Mouse (Mus musculus) liver, embryonic 11.5 days (tissue): ENCODE measurements at regions not wholly inside any gene's neighbourhood (a gene's known extent, or its start where the extent isn't known, plus 50 kb on each side); places are given as distances from the start of the nearest gene placed in this dataset.
A peak's percentile ranks its signal among the peaks of the same experiment; 100 is the strongest.

Experiments used
- ATAC-seq: fragments of 200-750 bp; cut with Nextera tagmentation; replicated peaks from 2 replicates; pipeline ENCODE4 v1.8.0; 2017; ENCODE audit warnings: moderate number of reproducible peaks, mild to moderate bottlenecking, moderate TSS enrichment, moderate library complexity; ENCODE audit not compliant: low FRiP score
- DNase-seq: peaks from one replicate; pipeline ENCODE4 v3.0.0-alpha.2; 2017; ENCODE audit warnings: low spot score
- H3K27ac ChIP-seq: fragments of 300-500 bp; sonication (generic); 2 replicates; pipeline ENCODE4 v1.5.1; 2014; ENCODE audit warnings: mild to moderate bottlenecking, low read depth, low read length, control low read depth
- H3K27me3 ChIP-seq: fragments of 300-500 bp; sonication (generic); replicated peaks from 2 replicates; pipeline ENCODE4 v1.6.1; 2014; ENCODE audit warnings: low read length, mixed read lengths; ENCODE audit not compliant: control insufficient read depth, insufficient read depth
- H3K36me3 ChIP-seq: fragments of 300-500 bp; sonication (generic); 2 replicates; pipeline ENCODE4 v1.6.1; 2014; ENCODE audit warnings: mild to moderate bottlenecking, low read length, moderate library complexity, mixed read lengths; ENCODE audit not compliant: control insufficient read depth, insufficient read depth
- H3K4me1 ChIP-seq: fragments of 300-500 bp; sonication (generic); replicated peaks from 2 replicates; pipeline ENCODE4 v1.6.1; 2014; ENCODE audit warnings: low read length, mixed read lengths; ENCODE audit not compliant: control insufficient read depth, insufficient read depth
- H3K4me2 ChIP-seq: fragments of 300-500 bp; sonication (generic); 2 replicates; pipeline ENCODE4 v1.6.1; 2014; ENCODE audit warnings: mild to moderate bottlenecking, control low read depth, moderate library complexity
- H3K4me3 ChIP-seq: fragments of 300-500 bp; sonication (generic); 2 replicates; pipeline ENCODE4 v1.5.1; 2014; ENCODE audit warnings: low read depth, low read length, control low read depth
- H3K9ac ChIP-seq: fragments of 300-500 bp; sonication (generic); 2 replicates; pipeline ENCODE4 v1.6.1; 2014; ENCODE audit warnings: low read depth, low read length, control low read depth
- H3K9me3 ChIP-seq: fragments of 300-500 bp; sonication (generic); 2 replicates; pipeline ENCODE4 v1.6.1; 2016; ENCODE audit warnings: low read length, inconsistent platforms, mixed read lengths; ENCODE audit not compliant: control insufficient read depth
- WGBS: fragments of 180-500 bp; shearing (Covaris S2); extraction: QIAGEN DNeasy Blood & Tissue Kit; methylation state at CpG from one replicate; pipeline ENCODE4 v1.1.7; 2014; 5-methylcytosine and 5-hydroxymethylcytosine counted together

GRCm38 (mm10) chr7:135882306-135882705, 166.1 kb upstream of the Mki67 start:
- no peaks in the 10 kb centered on the region for H3K27me3 ChIP-seq
- H3K9ac ChIP-seq: no peak overlapping the region
- H3K27ac ChIP-seq: no peak overlapping the region
- no peak overlapping the region for H3K4me3 ChIP-seq
- DNase-seq (no peak), ATAC-seq (no peak)
- H3K4me1 ChIP-seq: no peaks in the 10 kb centered on the region
- no peak overlapping the region for H3K4me2 ChIP-seq
- 81% methylated on average over 4 of the region's 4 CpGs for WGBS
- H3K9me3 ChIP-seq: no peaks in the 10 kb centered on the region
- no peaks in the 10 kb centered on the region for H3K36me3 ChIP-seq

- Histone ChIP-seq H3K4me3 (no peak overlapping the region), H3K4me1 (no peaks in the 10 kb centered on the region), H3K4me2 (0 out of 2 replicates have a peak overlapping the region, but pooled peaks have one; percentile 3), H3K9me3 (no peaks in the 10 kb centered on the region), H3K36me3 (no peaks in the 10 kb centered on the region), H3K27ac (no peak overlapping the region), H3K9ac (no peak overlapping the region), H3K27me3 (no peaks in the 10 kb centered on the region)
- ATAC-seq (no peak), DNase-seq (no peak)
- 24% methylated on average over 3 of the region's 3 CpGs for WGBS
Measured at GRCm38 (mm10) chr7:135888598-135888997, 172.4 kb upstream of the Mki67 start.

- no peaks in the 10 kb centered on the region for H3K4me1 ChIP-seq
- ATAC-seq (no peak), DNase-seq (no peak)
- H3K36me3 ChIP-seq: no peaks in the 10 kb centered on the region
- 0 out of 2 replicates have a peak overlapping the region, but pooled peaks have one; percentile 3 for H3K4me2 ChIP-seq
- H3K9me3 ChIP-seq: no peaks in the 10 kb centered on the region
- H3K27me3 ChIP-seq: no peaks in the 10 kb centered on the region
- no peak overlapping the region for H3K4me3 ChIP-seq
- 19% methylated on average over 17 of the region's 17 CpGs for WGBS
- H3K27ac ChIP-seq: no peak overlapping the region
- H3K9ac ChIP-seq: no peak overlapping the region
Measured at GRCm38 (mm10) chr7:135889016-135889726, 173.0 kb upstream of the Mki67 start.

GRCm38 (mm10) chr7:135898876-135899275, 182.7 kb upstream of the Mki67 start:
- no peak overlapping the region for H3K4me2 ChIP-seq
- no peaks in the 10 kb centered on the region for H3K9me3 ChIP-seq
- H3K27ac ChIP-seq: no peak overlapping the region
- DNase-seq (no peak), ATAC-seq (no peak)
- no peak overlapping the region for H3K9ac ChIP-seq
- 68% methylated on average over 2 of the region's 2 CpGs for WGBS
- H3K27me3 ChIP-seq: no peaks in the 10 kb centered on the region
- no peaks in the 10 kb centered on the region for H3K4me1 ChIP-seq
- H3K36me3 ChIP-seq: no peaks in the 10 kb centered on the region
- no peak overlapping the region for H3K4me3 ChIP-seq

- DNase-seq (no peak), ATAC-seq (no peak)
- WGBS: 77% methylated on average over 5 of the region's 5 CpGs
- Histone ChIP-seq H3K9ac (no peak overlapping the region), H3K4me3 (no peak overlapping the region), H3K4me2 (no peak overlapping the region), H3K27me3 (no peaks in the 10 kb centered on the region), H3K4me1 (no peaks in the 10 kb centered on the region), H3K9me3 (no peaks in the 10 kb centered on the region), H3K27ac (no peak overlapping the region), H3K36me3 (no peaks in the 10 kb centered on the region)
Measured at GRCm38 (mm10) chr7:135899765-135900164, 183.6 kb upstream of the Mki67 start.

GRCm38 (mm10) chr7:135900861-135901321, 184.7 kb upstream of the Mki67 start:
- no peaks in the 10 kb centered on the region for H3K9me3 ChIP-seq
- no peak overlapping the region for H3K9ac ChIP-seq
- no peak overlapping the region for H3K4me3 ChIP-seq
- WGBS: 47% methylated on average over 10 of the region's 10 CpGs
- H3K27ac ChIP-seq: no peak overlapping the region
- ATAC-seq (no peak), DNase-seq (no peak)
- H3K4me1 ChIP-seq: no peaks in the 10 kb centered on the region
- no peak overlapping the region for H3K4me2 ChIP-seq
- H3K27me3 ChIP-seq: no peaks in the 10 kb centered on the region
- no peaks in the 10 kb centered on the region for H3K36me3 ChIP-seq

- Histone ChIP-seq H3K4me2 (no peak overlapping the region), H3K27ac (no peak overlapping the region), H3K27me3 (no peaks in the 10 kb centered on the region), H3K9ac (no peak overlapping the region), H3K4me1 (no peaks in the 10 kb centered on the region), H3K36me3 (no peaks in the 10 kb centered on the region), H3K4me3 (no peak overlapping the region), H3K9me3 (no peaks in the 10 kb centered on the region)
- DNase-seq (no peak), ATAC-seq (no peak)
- 63% methylated on average over 13 of the region's 13 CpGs for WGBS
Measured at GRCm38 (mm10) chr7:135902106-135903055, 186.2 kb upstream of the Mki67 start.

- Histone ChIP-seq H3K27me3 (no peaks in the 10 kb centered on the region), H3K9ac (no peak overlapping the region), H3K9me3 (no peaks in the 10 kb centered on the region), H3K4me3 (no peak overlapping the region), H3K4me2 (no peak overlapping the region), H3K4me1 (no peaks in the 10 kb centered on the region), H3K27ac (no peak overlapping the region), H3K36me3 (no peaks in the 10 kb centered on the region)
- DNase-seq (no peak), ATAC-seq (no peak)
Measured at GRCm38 (mm10) chr7:135911376-135911775, 195.2 kb upstream of the Mki67 start.
